8 mouse cellular contexts compared by ENCODE assay signal in the genomic region with DNA sequence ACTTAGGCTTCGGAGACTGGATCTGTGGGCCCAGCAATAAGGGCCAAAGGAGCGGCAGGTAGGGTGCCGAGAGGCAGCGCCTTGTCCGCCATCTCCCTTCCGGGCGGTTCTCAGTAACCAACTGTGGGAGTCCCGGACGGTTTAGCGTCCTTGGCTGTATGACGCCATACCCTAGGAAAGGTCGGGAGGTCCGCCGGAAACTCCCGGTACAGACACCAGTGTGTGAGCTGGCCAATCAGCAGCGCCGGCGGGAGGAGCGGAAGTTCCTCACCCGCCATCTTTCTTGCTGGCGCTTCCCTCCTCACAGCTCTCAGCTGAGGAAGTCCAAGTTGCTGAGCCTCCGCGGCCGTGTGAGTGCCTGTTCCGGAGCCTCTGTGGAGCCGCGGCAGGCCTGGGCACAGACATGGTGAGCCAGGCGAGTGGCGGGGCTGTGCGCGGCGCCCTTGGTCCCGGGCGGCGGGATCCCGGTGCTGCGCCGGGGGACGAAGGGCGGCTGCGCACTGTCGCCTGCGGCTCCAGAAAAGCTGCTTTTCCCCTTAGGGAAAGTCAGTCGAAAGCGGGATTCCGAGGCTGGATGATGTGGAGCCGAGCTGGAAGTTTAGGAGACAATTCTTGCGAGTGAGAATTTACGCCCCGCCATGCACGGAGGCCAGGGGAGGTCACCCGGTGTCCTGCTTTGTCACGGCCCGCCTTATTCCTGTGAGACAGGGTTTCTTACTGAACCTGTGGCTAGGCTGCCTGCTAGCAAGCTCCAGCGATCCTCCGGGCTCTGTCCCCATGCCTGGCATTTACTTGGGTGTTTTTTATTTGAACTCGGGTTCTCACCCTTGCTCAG. TPM values are rescaled to one million over a fixed set of nuclear protein-coding genes. Genes with fewer than 3 reads are reported as not detected.
DNase-seq lines count a peak whose midpoint lies in the region; ATAC-seq lines count a peak whose summit lies in the region.

No protein-coding gene starts in this region.

- H3K4me2 ChIP-seq in kidney, embryonic 15.5 days: peak overlapping the region; percentile 64

- H3K27ac ChIP-seq in heart, embryonic 10.5 days: peak overlapping the region; percentile 96
- H3K27ac ChIP-seq in kidney, embryonic 15.5 days: peak overlapping the region; percentile 98

- H3K4me1 ChIP-seq in heart, embryonic 10.5 days: peaks cover 5% of the 10 kb centered on the region; the same call in 1 of the 2 replicates
- H3K4me1 ChIP-seq in kidney, embryonic 15.5 days: peaks cover 6% of the 10 kb centered on the region; the same call in 1 of the 2 replicates

- no peaks in the 10 kb centered on the region for H3K27me3 ChIP-seq in heart, embryonic 10.5 days (ENCODE audit: insufficient read depth, poor library complexity, severe bottlenecking)
- no peaks in the 10 kb centered on the region for H3K27me3 ChIP-seq in kidney, embryonic 15.5 days

- peak overlapping the region; percentile 81 for H3K9ac ChIP-seq in kidney, embryonic 15.5 days

- H3K9me3 ChIP-seq in heart, embryonic 10.5 days: no peaks in the 10 kb centered on the region
- no peaks in the 10 kb centered on the region for H3K9me3 ChIP-seq in kidney, embryonic 15.5 days (replicated peaks)

- H3K4me3 ChIP-seq in heart, embryonic 10.5 days: peak overlapping the region; percentile 73
- H3K4me3 ChIP-seq in kidney, embryonic 15.5 days (replicated peaks): peak overlapping the region; percentile 63

- peaks cover 15% of the 10 kb centered on the region; the same call in 1 of the 2 replicates for H3K36me3 ChIP-seq in heart, embryonic 10.5 days
- peaks cover 3% of the 10 kb centered on the region for H3K36me3 ChIP-seq in kidney, embryonic 15.5 days

- peak; percentile 87 to 88 for DNase-seq in B cell, adult 2 months
- peak; percentile 99 for DNase-seq in brain, adult 2 months (ENCODE audit: low read depth, low spot score)
- DNase-seq in heart, embryonic 10.5 days (ENCODE audit: low spot score): peak; percentile 98
- peak; percentile 95 for DNase-seq in liver
- DNase-seq in spleen, postnatal 4 days (ENCODE audit: low spot score in 2 of 2): peak; percentile 91 to 94

- ATAC-seq in erythroblast, adult 5-6 weeks (replicated peaks; ENCODE audit: low FRiP score, poor library complexity, severe bottlenecking): peak; percentile 97
- ATAC-seq in kidney, embryonic 15.5 days (replicated peaks; ENCODE audit: low FRiP score): peak; percentile 100
- ATAC-seq in monocyte, adult 5-6 weeks (replicated peaks; ENCODE audit: insufficient number of reproducible peaks, low FRiP score, low TSS enrichment, poor library complexity, severe bottlenecking): peak; percentile 99

- under 1% methylated on average over 57 of the region's 57 CpGs for WGBS in heart, embryonic 10.5 days
- under 1% methylated on average over 57 of the region's 57 CpGs for WGBS in kidney, embryonic 15.5 days

RNA-seq across cellular contexts. Expression of a gene that starts 14.3 kb away (rescaled TPM):
- 9.2 and 10.4 TPM in 2 replicates for total RNA-seq in erythroblast, adult 5-6 weeks (2015; ENCODE audit: low replicate concordance)
- 5.5 and 6.8 TPM in 2 replicates for total RNA-seq in erythroblast, adult 5-6 weeks (2017; ENCODE audit: low replicate concordance)
- polyA plus RNA-seq in heart, embryonic 10.5 days (2016; fragmentation: Nextera tagmentation; extraction: Ambion mirVana): 29.4 and 31.3 TPM in 2 replicates
- polyA plus RNA-seq in kidney, embryonic 15.5 days (2015; fragmentation: Nextera tagmentation; extraction: Ambion mirVana): 24.8 and 26.1 TPM in 2 replicates
- total RNA-seq in monocyte, adult 5-6 weeks (2017): 17.3 to 28.3 TPM (median 20.4 TPM) in 3 replicates

RNA-seq across cellular contexts. Expression of a gene that starts 14.4 kb away (rescaled TPM):
- 2.1 TPM in 1 of 2 replicates, not detected in the other for total RNA-seq in erythroblast, adult 5-6 weeks (2015; ENCODE audit: low replicate concordance)
- 2.0 and 3.3 TPM in 2 replicates for total RNA-seq in erythroblast, adult 5-6 weeks (2017; ENCODE audit: low replicate concordance)
- 2.5 and 3.6 TPM in 2 replicates for polyA plus RNA-seq in heart, embryonic 10.5 days (2016; fragmentation: Nextera tagmentation; extraction: Ambion mirVana)
- polyA plus RNA-seq in kidney, embryonic 15.5 days (2015; fragmentation: Nextera tagmentation; extraction: Ambion mirVana): 6.8 and 7.3 TPM in 2 replicates
- total RNA-seq in monocyte, adult 5-6 weeks (2017): 4.1 to 7.5 TPM (median 7.5 TPM) in 3 replicates

RNA-seq across cellular contexts. Expression of a gene that starts 28.1 kb away (rescaled TPM):
- 11.7 and 15.8 TPM in 2 replicates for total RNA-seq in erythroblast, adult 5-6 weeks (2015; ENCODE audit: low replicate concordance)
- total RNA-seq in erythroblast, adult 5-6 weeks (2017; ENCODE audit: low replicate concordance): 8.6 and 9.1 TPM in 2 replicates
- 16.2 and 19.5 TPM in 2 replicates for polyA plus RNA-seq in heart, embryonic 10.5 days (2016; fragmentation: Nextera tagmentation; extraction: Ambion mirVana)
- 26.4 and 26.5 TPM in 2 replicates for polyA plus RNA-seq in kidney, embryonic 15.5 days (2015; fragmentation: Nextera tagmentation; extraction: Ambion mirVana)
- total RNA-seq in monocyte, adult 5-6 weeks (2017): 14.6 to 36.2 TPM (median 26.4 TPM) in 3 replicates

RNA-seq across cellular contexts. Expression of a gene that starts 41.0 kb away (rescaled TPM):
- total RNA-seq in erythroblast, adult 5-6 weeks (2015; ENCODE audit: low replicate concordance): 1.3 and 2.9 TPM in 2 replicates
- 1.3 and 2.5 TPM in 2 replicates for total RNA-seq in erythroblast, adult 5-6 weeks (2017; ENCODE audit: low replicate concordance)
- 5.1 and 5.2 TPM in 2 replicates for polyA plus RNA-seq in heart, embryonic 10.5 days (2016; fragmentation: Nextera tagmentation; extraction: Ambion mirVana)
- 6.4 and 6.6 TPM in 2 replicates for polyA plus RNA-seq in kidney, embryonic 15.5 days (2015; fragmentation: Nextera tagmentation; extraction: Ambion mirVana)
- total RNA-seq in monocyte, adult 5-6 weeks (2017): 9.5 to 30.7 TPM (median 18.6 TPM) in 3 replicates

Comparison
In these comparisons a context has a peak if more than half of its experiments do, and no peak if none do; other contexts are left out.
1. Peak in every context shown above with its lines: DNase-seq, ATAC-seq, H3K4me3 ChIP-seq and H3K27ac ChIP-seq.